10 mouse cellular contexts compared by ENCODE assay signal in the genomic region with DNA sequence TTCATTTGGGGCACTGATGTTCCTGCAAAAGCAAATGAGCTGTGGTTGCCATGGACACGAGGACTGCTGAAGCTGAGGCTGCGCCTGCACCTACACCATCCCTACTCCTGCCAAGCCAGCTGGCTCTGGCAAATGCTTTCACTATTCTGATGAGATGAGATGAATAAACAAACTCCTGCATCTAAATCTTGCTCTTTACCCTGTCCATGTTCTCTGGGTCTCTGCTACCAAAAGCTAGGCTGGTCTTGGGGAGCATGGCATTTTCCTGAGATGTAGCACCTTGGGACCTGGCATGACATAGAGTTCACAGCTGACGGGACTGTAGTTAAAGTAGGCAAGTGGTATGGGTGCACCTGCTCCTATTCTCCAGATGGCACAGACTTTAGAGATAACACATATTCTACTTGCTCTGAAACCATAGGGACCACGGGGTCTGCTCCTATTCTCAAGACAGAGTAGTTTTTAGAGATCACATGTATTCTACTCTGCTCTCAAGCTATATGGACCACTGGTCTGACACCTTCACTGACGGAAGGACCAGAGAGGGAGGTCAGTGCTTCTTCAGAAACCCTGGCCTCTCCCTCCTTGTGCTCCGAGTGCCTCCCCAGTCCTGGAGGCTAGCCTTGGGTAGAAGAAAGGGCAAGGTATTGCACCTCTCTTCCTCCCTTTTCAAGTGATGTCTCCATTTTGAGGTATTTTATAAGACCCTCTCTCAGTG. TPM values are rescaled to one million over a fixed set of nuclear protein-coding genes. Genes with fewer than 3 reads are reported as not detected.
DNase-seq lines count a peak whose midpoint lies in the region; ATAC-seq lines count a peak whose summit lies in the region.
"Had no signal": no experiment of that assay in that cellular context is flagged by ENCODE, and none has a peak within 500 bp of the region (broad histone marks: within the 10 kb centered on the region; RNA-seq: fewer than 3 reads in every experiment).

No protein-coding gene starts in this region.

- peak; percentile 73; the same call in 1 of the 2 replicates for ATAC-seq in midbrain, embryonic 12.5 days (ENCODE audit: low FRiP score, low read depth)
- ATAC-seq in monocyte, adult 5-6 weeks (replicated peaks; ENCODE audit: insufficient number of reproducible peaks, low FRiP score, low TSS enrichment, poor library complexity, severe bottlenecking): no peak

- H3K27ac ChIP-seq in midbrain, embryonic 12.5 days (replicated peaks): no peak overlapping the region
- H3K27ac ChIP-seq: limb, embryonic 13.5 days had no signal

- no peak overlapping the region for H3K9ac ChIP-seq in midbrain, embryonic 12.5 days (replicated peaks)
- H3K9ac ChIP-seq: limb, embryonic 13.5 days had no signal

- no peak overlapping the region for H3K4me3 ChIP-seq in midbrain, embryonic 12.5 days
- H3K4me3 ChIP-seq: limb, embryonic 13.5 days had no signal

- H3K36me3 ChIP-seq in midbrain, embryonic 12.5 days: no peaks in the 10 kb centered on the region
- H3K36me3 ChIP-seq: G1E; limb, embryonic 13.5 days had no signal

- H3K27me3 ChIP-seq in midbrain, embryonic 12.5 days: no peaks in the 10 kb centered on the region
- H3K27me3 ChIP-seq: limb, embryonic 13.5 days had no signal

- H3K4me2 ChIP-seq in midbrain, embryonic 12.5 days (replicated peaks): no peak overlapping the region
- H3K4me2 ChIP-seq: limb, embryonic 13.5 days had no signal

- peaks cover 6% of the 10 kb centered on the region; the same call in 1 of the 2 replicates for H3K4me1 ChIP-seq in midbrain, embryonic 12.5 days

- peak; percentile 97 for DNase-seq in brain, adult 2 months (ENCODE audit: low read depth, low spot score)
- DNase-seq in cerebellum, adult 9-10 months: peak; percentile 59
- peak; percentile 88 for DNase-seq in layer of hippocampus, adult 11-12 months (ENCODE audit: low spot score)
- no peak for DNase-seq in kidney, postnatal 10 days
- no peak for DNase-seq in ovary, postnatal 10 days (ENCODE audit: low spot score)
- no peak for DNase-seq in ovary, adult 18-20 months (ENCODE audit: low spot score)

- H3K9me3 ChIP-seq in midbrain, embryonic 12.5 days: no peaks in the 10 kb centered on the region
- H3K9me3 ChIP-seq: G1E; limb, embryonic 13.5 days had no signal

- 72% methylated on average over 6 of the region's 6 CpGs for WGBS in midbrain, embryonic 12.5 days

RNA-seq across cellular contexts. Expression of a gene that starts 36.4 kb away (rescaled TPM):
- polyA plus RNA-seq in midbrain, embryonic 12.5 days (2016; fragmentation: Nextera tagmentation; extraction: Ambion mirVana): 0.22 and 0.34 TPM in 2 replicates
- total RNA-seq in monocyte, adult 5-6 weeks (2017): 0.48 to 0.97 TPM (median 0.96 TPM) in 3 replicates
- polyA plus RNA-seq: G1E had no signal

Comparison
In these comparisons a context has a peak if more than half of its experiments do, and no peak if none do; other contexts are left out.
1. DNase-seq: peak in brain, adult 2 months (single experiment), cerebellum, adult 9-10 months (single experiment) and layer of hippocampus, adult 11-12 months (single experiment); none in kidney, postnatal 10 days (single experiment), ovary, postnatal 10 days (single experiment) and ovary, adult 18-20 months (single experiment).